Mouse (Mus musculus): Measurements from ENCODE around the gene Cpne7. TPM values are rescaled to one million over a fixed set of nuclear protein-coding genes. Genes with fewer than 3 reads are reported as not detected.

Gene Cpne7
- polyA plus RNA-seq, 1 experiment from 2014 or later = 0.49 TPM

- ATAC-seq (ENCODE audit: insufficient read depth) (no peak), DNase-seq (peak; percentile 47)
- peaks cover 31% of the 10 kb centered on the region for H3K36me3 ChIP-seq (ENCODE audit: insufficient read depth)
- peak overlapping the region; percentile 88 for H3K4me3 ChIP-seq (ENCODE audit: low read depth, low read length)
- 76% methylated on average over 6 of the region's 6 CpGs for WGBS
- peak overlapping the region; percentile 98 for H3K4me2 ChIP-seq
- H3K9me3 ChIP-seq (ENCODE audit: low read depth, low read length) = no peaks in the 10 kb centered on the region
- no peak for TF ChIP-seq CTCF (IDR thresholded peaks at IDR 0.05; ENCODE audit: low read depth)
- H3K27ac ChIP-seq (ENCODE audit: low read depth) = no peak overlapping the region
- H3K4me1 ChIP-seq (ENCODE audit: insufficient read depth) = no peaks in the 10 kb centered on the region
- H3K9ac ChIP-seq = peak overlapping the region; percentile 97
- no peaks in the 10 kb centered on the region for H3K27me3 ChIP-seq (ENCODE audit: insufficient read depth, low read length)
Observed at GRCm38 (mm10) chr8:123104046-123104767, 13.0 kb upstream of the Cpne7 start.

DNA sequence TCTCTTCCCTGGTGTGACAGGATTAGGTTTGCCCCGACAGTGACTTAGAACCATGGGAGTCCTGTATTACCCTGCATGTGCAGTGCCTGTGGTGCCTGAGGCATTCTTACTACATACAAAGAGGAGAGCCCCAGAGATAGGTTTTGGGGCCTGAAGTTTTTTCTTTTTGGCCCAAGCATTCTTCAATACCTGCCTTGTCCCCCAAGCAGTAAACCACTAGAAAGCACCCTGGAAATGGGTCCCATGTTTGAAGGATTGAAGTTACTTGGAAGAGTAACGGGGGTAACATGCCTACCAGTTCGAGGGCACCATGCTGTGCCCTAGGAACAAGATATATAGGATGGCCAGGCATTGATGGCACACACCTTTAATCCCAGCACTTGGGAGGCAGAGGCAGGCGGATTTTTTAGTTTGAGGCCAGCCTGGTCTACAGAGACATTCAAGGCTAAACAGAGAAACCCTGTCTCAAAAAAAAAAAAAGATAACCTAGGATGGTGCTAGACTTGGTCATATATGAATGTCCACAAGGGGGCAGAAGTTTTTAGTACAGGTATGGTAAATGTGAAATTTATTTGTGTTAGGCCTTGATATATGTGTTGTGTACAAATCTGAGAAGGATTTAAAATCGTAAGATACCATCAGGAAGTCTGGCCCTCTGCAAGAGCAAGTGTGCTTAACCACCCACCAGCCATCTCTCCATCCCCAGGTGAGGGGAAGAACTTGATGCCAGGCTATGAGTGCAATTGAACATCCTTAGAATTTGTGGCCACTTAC, 11.4 kb upstream of the Cpne7 start:
- no peak overlapping the region for H3K27ac ChIP-seq (ENCODE audit: low read depth)
- H3K4me3 ChIP-seq (ENCODE audit: low read depth, low read length) = no peak overlapping the region
- H3K4me2 ChIP-seq = no peak overlapping the region
- peak; percentile 69 for TF ChIP-seq CTCF (IDR thresholded peaks at IDR 0.05; ENCODE audit: low read depth)
- H3K36me3 ChIP-seq (ENCODE audit: insufficient read depth) = peaks cover 31% of the 10 kb centered on the region
- no peak overlapping the region for H3K9ac ChIP-seq
- WGBS = 61% methylated on average over 5 of the region's 5 CpGs
- H3K4me1 ChIP-seq (ENCODE audit: insufficient read depth) = no peaks in the 10 kb centered on the region
- H3K9me3 ChIP-seq (ENCODE audit: low read depth, low read length) = no peaks in the 10 kb centered on the region
- no peaks in the 10 kb centered on the region for H3K27me3 ChIP-seq (ENCODE audit: insufficient read depth, low read length)
- DNase-seq = peak; percentile 84
- no peak for ATAC-seq (ENCODE audit: insufficient read depth)

GRCm38 (mm10) chr8:123106531-123106930, 10.6 kb upstream of the Cpne7 start:
- 50% methylated on average over 2 of the region's 2 CpGs for WGBS
- Histone ChIP-seq H3K36me3 (ENCODE audit: insufficient read depth) (peaks cover 31% of the 10 kb centered on the region), H3K4me2 (no peak overlapping the region), H3K9me3 (ENCODE audit: low read depth, low read length) (no peaks in the 10 kb centered on the region), H3K4me1 (ENCODE audit: insufficient read depth) (no peaks in the 10 kb centered on the region), H3K9ac (no peak overlapping the region), H3K27me3 (ENCODE audit: insufficient read depth, low read length) (no peaks in the 10 kb centered on the region), H3K27ac (ENCODE audit: low read depth) (no peak overlapping the region), H3K4me3 (ENCODE audit: low read depth, low read length) (no peak overlapping the region)
- peak; percentile 66 for TF ChIP-seq CTCF (IDR thresholded peaks at IDR 0.05; ENCODE audit: low read depth)
- DNase-seq (peak; percentile 64), ATAC-seq (ENCODE audit: insufficient read depth) (no peak)

GRCm38 (mm10) chr8:123108010-123108409, 9.2 kb upstream of the Cpne7 start:
- no peak overlapping the region for H3K9ac ChIP-seq
- 52% methylated on average over 1 of the region's 1 CpGs for WGBS
- ATAC-seq (ENCODE audit: insufficient read depth) = no peak
- H3K36me3 ChIP-seq (ENCODE audit: insufficient read depth) = peaks cover 29% of the 10 kb centered on the region
- no peaks in the 10 kb centered on the region for H3K4me1 ChIP-seq (ENCODE audit: insufficient read depth)
- peak; percentile 42 for TF ChIP-seq CTCF (IDR thresholded peaks at IDR 0.05; ENCODE audit: low read depth)
- H3K9me3 ChIP-seq (ENCODE audit: low read depth, low read length) = no peaks in the 10 kb centered on the region
- H3K27ac ChIP-seq (ENCODE audit: low read depth) = no peak overlapping the region
- DNase-seq = no peak
- H3K4me3 ChIP-seq (ENCODE audit: low read depth, low read length) = no peak overlapping the region
- H3K4me2 ChIP-seq = no peak overlapping the region
- no peaks in the 10 kb centered on the region for H3K27me3 ChIP-seq (ENCODE audit: insufficient read depth, low read length)

DNA sequence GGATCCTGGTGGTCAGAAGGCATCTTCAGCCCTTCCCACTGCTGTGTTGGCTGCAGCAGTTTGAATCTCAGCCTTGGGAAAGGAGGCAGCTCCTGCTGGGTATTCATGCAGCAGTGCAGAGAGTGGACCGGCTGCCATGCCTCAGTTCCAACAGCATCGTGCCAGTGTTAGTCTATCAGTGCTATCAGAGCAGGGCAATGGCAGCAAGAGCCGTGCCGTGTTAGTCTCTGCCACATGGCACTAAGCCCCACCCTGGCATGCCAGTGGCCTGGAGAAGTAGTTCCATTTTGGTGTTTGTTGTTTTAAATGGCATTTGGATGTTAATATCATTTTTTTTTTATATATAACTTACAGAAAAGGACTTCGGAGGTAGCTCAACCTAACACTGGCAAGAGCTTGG, 8.2 kb upstream of the Cpne7 start:
- Histone ChIP-seq H3K9ac (no peak overlapping the region), H3K36me3 (ENCODE audit: insufficient read depth) (peaks cover 19% of the 10 kb centered on the region), H3K4me2 (no peak overlapping the region), H3K4me3 (ENCODE audit: low read depth, low read length) (no peak overlapping the region), H3K27me3 (ENCODE audit: insufficient read depth, low read length) (no peaks in the 10 kb centered on the region), H3K9me3 (ENCODE audit: low read depth, low read length) (no peaks in the 10 kb centered on the region), H3K27ac (ENCODE audit: low read depth) (no peak overlapping the region), H3K4me1 (ENCODE audit: insufficient read depth) (peaks cover under 1% of the 10 kb centered on the region; the same call in 1 of the 2 replicates)
- ATAC-seq (ENCODE audit: insufficient read depth) = no peak
- no peak for DNase-seq
- no peak for TF ChIP-seq CTCF (IDR thresholded peaks at IDR 0.05; ENCODE audit: low read depth)
- 75% methylated on average over 5 of the region's 5 CpGs for WGBS

- peak; percentile 84 for TF ChIP-seq CTCF (IDR thresholded peaks at IDR 0.05; ENCODE audit: low read depth)
- Histone ChIP-seq H3K9ac (no peak overlapping the region), H3K4me2 (no peak overlapping the region), H3K9me3 (ENCODE audit: low read depth, low read length) (no peaks in the 10 kb centered on the region), H3K4me1 (ENCODE audit: insufficient read depth) (peaks cover 4% of the 10 kb centered on the region; the same call in 1 of the 2 replicates), H3K27me3 (ENCODE audit: insufficient read depth, low read length) (peaks cover 1% of the 10 kb centered on the region; the same call in 1 of the 2 replicates), H3K4me3 (ENCODE audit: low read depth, low read length) (no peak overlapping the region), H3K36me3 (ENCODE audit: insufficient read depth) (peaks cover 2% of the 10 kb centered on the region), H3K27ac (ENCODE audit: low read depth) (no peak overlapping the region)
- DNase-seq = peak; percentile 75
- 12% methylated on average over 4 of the region's 4 CpGs for WGBS
- peak; percentile 50; the same call in 1 of the 2 replicates for ATAC-seq (ENCODE audit: insufficient read depth)
Observed at GRCm38 (mm10) chr8:123110649-123111048, 6.5 kb upstream of the Cpne7 start.

- Histone ChIP-seq H3K4me3 (ENCODE audit: low read depth, low read length) (no peak overlapping the region), H3K9me3 (ENCODE audit: low read depth, low read length) (no peaks in the 10 kb centered on the region), H3K4me2 (no peak overlapping the region), H3K9ac (no peak overlapping the region), H3K27me3 (ENCODE audit: insufficient read depth, low read length) (peaks cover 24% of the 10 kb centered on the region), H3K36me3 (ENCODE audit: insufficient read depth) (no peaks in the 10 kb centered on the region), H3K4me1 (ENCODE audit: insufficient read depth) (peaks cover 4% of the 10 kb centered on the region; the same call in 1 of the 2 replicates), H3K27ac (ENCODE audit: low read depth) (no peak overlapping the region)
- 70% methylated on average over 9 of the region's 9 CpGs for WGBS
- ATAC-seq (ENCODE audit: insufficient read depth) = no peak
- no peak for DNase-seq
- TF ChIP-seq CTCF (IDR thresholded peaks at IDR 0.05; ENCODE audit: low read depth) = no peak
Observed at GRCm38 (mm10) chr8:123112892-123113291, 4.3 kb upstream of the Cpne7 start.

All from lung, embryonic 14.5 days (tissue).